Mouse (Mus musculus) G1E (cell line): Measurements from ENCODE around the gene Pcx.

Experiments used
- CTCF ChIP-seq: IDR thresholded peaks from 2 replicates; pipeline ENCODE4 v1.5.1; 2012; ENCODE audit warnings: low read depth, low read length, inconsistent platforms, mixed read lengths
- TAL1 ChIP-seq: conservative IDR thresholded peaks from 2 replicates; pipeline ENCODE4 v1.6.1; 2012; ENCODE audit warnings: low read depth, low read length, inconsistent platforms, mixed read lengths

DNA sequence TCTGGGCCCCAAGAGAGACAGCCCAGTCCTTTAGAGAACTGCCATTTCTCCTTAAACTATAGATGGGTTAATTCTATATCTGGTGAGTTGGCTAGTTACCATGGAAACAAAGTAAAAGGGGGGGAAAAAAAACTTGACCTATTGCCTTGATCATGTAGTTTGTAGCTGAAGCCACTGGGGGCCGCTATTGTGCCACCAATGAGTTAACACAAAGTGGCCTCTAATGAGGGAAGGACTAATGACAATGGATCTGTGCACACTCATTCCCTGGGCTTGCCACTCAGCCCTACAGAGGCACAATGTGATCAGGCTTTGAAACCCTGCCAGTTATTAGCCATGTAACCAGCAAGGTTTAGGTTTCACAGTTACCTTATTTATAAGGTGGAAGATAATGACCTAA is 118.5 kb downstream of the Pcx start:
- TF ChIP-seq TAL1 (no peak), CTCF (peak; percentile 41; the same call in 1 of the 2 replicates)
